Mouse (Mus musculus): ENCODE measurements around the gene Cnn1. TPM values are rescaled to one million over a fixed set of nuclear protein-coding genes. Genes with fewer than 3 reads are reported as not detected.

The Cnn1 gene
- total and polyA plus RNA-seq, 3 experiments = 0.06 to 0.19 TPM; not detected in 1

- TF ChIP-seq POLR2AphosphoS5 (IDR thresholded peaks at IDR 0.05; ENCODE audit: borderline replicate concordance, low read depth, low read length) (no peak), MEF2A (IDR thresholded peaks at IDR 0.05; ENCODE audit: extremely low read depth, insufficient replicate concordance, low read depth, low read length, poor library complexity, severe bottlenecking) (no peak), GATA1 (IDR thresholded peaks at IDR 0.05; ENCODE audit: low read depth, low read length) (no peak), MXI1 (IDR thresholded peaks at IDR 0.05; ENCODE audit: low read depth, low read length) (no peak), EP300 (IDR thresholded peaks at IDR 0.05; ENCODE audit: low read depth in 1 of 2, low read length in 2 of 2) (peak in 1 of 2 experiments; percentile 11; a peak in 1 of 4 replicates), CTCF (IDR thresholded peaks at IDR 0.05 in 2 of 3, conservative IDR thresholded peaks at IDR 0.05 in 1 of 3; ENCODE audit: control insufficient read depth in 1 of 3, insufficient read depth in 1 of 3, low read depth in 2 of 3, low read length in 3 of 3, poor library complexity in 1 of 3, severe bottlenecking in 1 of 3) (peak; percentile 89 to 100 (median 97)), ETS1 (IDR thresholded peaks at IDR 0.05; ENCODE audit: low read depth, low read length) (no peak), MAFK (IDR thresholded peaks at IDR 0.05; ENCODE audit: borderline replicate concordance, low read depth, low read length) (no peak), POLR2AphosphoS2 (IDR thresholded peaks at IDR 0.05; ENCODE audit: low read length) (no peak), ZC3H11A (IDR thresholded peaks at IDR 0.05; ENCODE audit: low read depth, low read length) (peak; percentile 35), UBTF (IDR thresholded peaks at IDR 0.05; ENCODE audit: borderline replicate concordance, insufficient read depth, low read depth, low read length) (no peak), JUND (IDR thresholded peaks at IDR 0.05; ENCODE audit: low read depth, low read length) (no peak), RAD21 (IDR thresholded peaks at IDR 0.05; ENCODE audit: low read depth, low read length) (peak; percentile 64), MAX (IDR thresholded peaks at IDR 0.05; ENCODE audit: low read length) (peak; percentile 88), TAL1 (IDR thresholded peaks at IDR 0.05; ENCODE audit: low read length) (no peak), ZNF384 (IDR thresholded peaks at IDR 0.05; ENCODE audit: low read depth, low read length) (0 out of 2 replicates have a peak, but pooled peaks have one; percentile 16), POLR2A (IDR thresholded peaks at IDR 0.05; ENCODE audit: control insufficient read depth in 1 of 2, insufficient read depth in 1 of 2, low read depth in 1 of 2, low read length in 2 of 2, poor library complexity in 1 of 2) (no peak), TBP (IDR thresholded peaks at IDR 0.05; ENCODE audit: low read depth, low read length) (no peak)
These were observed 39.5 kb downstream of the Cnn1 start (continued) for GRCm38 (mm10) chr9:22138480-22138879.

- no peak for TF ChIP-seq SIN3A (IDR thresholded peaks at IDR 0.05; ENCODE audit: low read length)
- no peak for TF ChIP-seq RAD21 (IDR thresholded peaks at IDR 0.05; ENCODE audit: low read depth, low read length)
- TF ChIP-seq MXI1 (IDR thresholded peaks at IDR 0.05; ENCODE audit: low read depth, low read length) = no peak
- no peak for TF ChIP-seq NELFE (IDR thresholded peaks at IDR 0.05; ENCODE audit: low read depth, low read length)
- TF ChIP-seq CTCF (IDR thresholded peaks at IDR 0.05 in 2 of 3, conservative IDR thresholded peaks at IDR 0.05 in 1 of 3; ENCODE audit: control insufficient read depth in 1 of 3, insufficient read depth in 1 of 3, low read depth in 2 of 3, low read length in 3 of 3, poor library complexity in 1 of 3, severe bottlenecking in 1 of 3) = no peak
- no peaks in the 10 kb centered on the region for H3K27me3 ChIP-seq (ENCODE audit: control insufficient read depth in 1 of 2, insufficient read depth in 2 of 2, low read length in 2 of 2)
- H3K4me1 ChIP-seq (ENCODE audit: control insufficient read depth in 1 of 2, insufficient read depth in 2 of 2, low read length in 2 of 2) = peaks cover 21 to 38% of the 10 kb centered on the region in 2 experiments
- DNase-seq (ENCODE audit: low read depth, low spot score) = no peak
- no peaks in the 10 kb centered on the region for H3K9me3 ChIP-seq (replicated peaks; ENCODE audit: insufficient read depth, low read length)
- no peaks in the 10 kb centered on the region for H3K79me2 ChIP-seq (ENCODE audit: control insufficient read depth, insufficient read depth, low read length, poor library complexity)
- no peak overlapping the region for H3K9ac ChIP-seq (ENCODE audit: control insufficient read depth, low read depth, low read length, poor library complexity, severe bottlenecking)
- H3K4me3 ChIP-seq (ENCODE audit: control insufficient read depth in 1 of 2, insufficient read depth in 1 of 2, low read depth in 2 of 2, low read length in 2 of 2) = no peak overlapping the region
- H3K27ac ChIP-seq (ENCODE audit: control insufficient read depth, low read depth, low read length) = no peak overlapping the region
- peaks cover 0 to 36% of the 10 kb centered on the region in 2 experiments; a peak in 2 of 4 replicates for H3K36me3 ChIP-seq (ENCODE audit: control insufficient read depth in 1 of 2, insufficient read depth in 2 of 2, low read length in 2 of 2)
These were observed 40.7 kb downstream of the Cnn1 start for GRCm38 (mm10) chr9:22139746-22140145.
